Mouse (Mus musculus): ENCODE results near the gene Ghdc.

Ghdc gene

GRCm38 (mm10) chr11:100782568-100782967 lies 11.8 kb upstream of the Ghdc start:
- no peak for DNase-seq (ENCODE audit: inconsistent ontology term)

- no peak for DNase-seq (ENCODE audit: inconsistent ontology term)
Measured at GRCm38 (mm10) chr11:100781763-100782475, 11.2 kb upstream of the Ghdc start.

DNA sequence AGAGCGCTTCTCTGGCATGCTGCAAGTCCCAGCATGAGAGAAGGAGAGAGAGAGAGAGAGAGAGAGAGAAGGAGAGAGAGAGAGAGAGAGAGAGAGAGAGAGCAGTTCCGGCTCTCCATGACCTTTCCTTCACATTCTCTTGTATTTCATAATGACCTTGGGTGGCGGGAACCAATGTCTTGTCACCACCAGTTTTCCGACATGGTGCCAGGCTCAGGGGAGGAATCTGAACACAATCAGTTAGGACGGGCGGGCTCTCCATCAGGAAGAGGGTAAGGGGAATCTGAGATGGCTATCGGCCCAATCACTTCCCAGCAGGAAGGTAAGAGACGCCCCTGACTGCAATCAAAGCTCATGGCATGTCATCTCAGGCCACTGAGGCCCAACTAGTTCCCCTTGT lies 9.5 kb upstream of the Ghdc start:
- no peak for DNase-seq (ENCODE audit: inconsistent ontology term)

- no peak for DNase-seq (ENCODE audit: inconsistent ontology term)
Measured at GRCm38 (mm10) chr11:100778069-100778468, 7.3 kb upstream of the Ghdc start.

GRCm38 (mm10) chr11:100775921-100776320 lies 5.2 kb upstream of the Ghdc start:
- no peak for DNase-seq (ENCODE audit: inconsistent ontology term)

- DNase-seq (ENCODE audit: inconsistent ontology term): no peak
Measured at GRCm38 (mm10) chr11:100774261-100774660, 3.5 kb upstream of the Ghdc start.

DNA sequence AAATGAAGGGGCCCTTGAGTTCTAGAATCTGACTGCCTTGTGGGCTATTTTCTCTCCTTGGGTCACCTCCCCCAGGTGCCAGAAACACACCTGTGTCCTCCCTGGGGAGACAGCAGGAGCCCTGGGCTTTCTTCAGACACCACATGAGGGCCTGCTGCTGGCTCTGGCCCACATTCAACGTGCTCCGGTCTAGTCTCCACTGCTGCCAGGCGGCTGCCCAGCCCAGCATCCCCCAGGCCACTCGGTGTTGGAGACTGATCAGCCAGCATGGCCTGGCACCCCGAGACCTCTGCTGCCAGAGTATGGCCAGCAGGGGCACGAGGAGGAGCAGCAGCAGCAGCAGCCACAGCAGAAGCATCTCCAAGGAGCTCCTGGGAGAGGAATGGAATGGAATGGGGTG lies 777 bp downstream of the Ghdc start:
- no peak for DNase-seq (ENCODE audit: inconsistent ontology term)

GRCm38 (mm10) chr11:100767871-100768270 lies 2.9 kb downstream of the Ghdc start:
- no peak for DNase-seq (ENCODE audit: inconsistent ontology term)

GRCm38 (mm10) chr11:100766726-100767125 lies 4.0 kb downstream of the Ghdc start:
- no peak for DNase-seq (ENCODE audit: inconsistent ontology term)

DNA sequence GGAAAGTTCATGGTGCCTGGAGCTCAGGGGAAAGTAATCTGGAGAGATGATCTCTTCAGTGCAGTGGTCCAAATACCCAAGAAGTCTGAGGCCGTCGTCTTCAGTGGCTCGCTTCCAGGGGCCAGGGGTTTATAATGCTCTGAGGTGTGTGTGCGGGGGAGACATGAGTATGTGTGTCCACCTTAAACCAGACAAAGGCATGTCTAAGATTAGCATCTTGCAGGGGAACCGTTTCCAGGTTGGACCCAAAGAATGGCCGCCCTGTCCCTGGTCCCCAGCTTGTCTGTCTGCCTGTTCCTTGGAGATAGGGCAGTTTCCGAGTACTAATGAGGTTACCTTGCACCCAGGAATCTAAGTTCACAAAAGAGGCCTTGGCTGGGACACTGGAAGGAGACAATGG lies 7.9 kb downstream of the Ghdc start, which contains the start of gene Hcrt:
Hcrt (minus strand) TSS at position 101 of the 400 bp plus-strand sequence.
- no peak for DNase-seq (ENCODE audit: inconsistent ontology term)

DNA sequence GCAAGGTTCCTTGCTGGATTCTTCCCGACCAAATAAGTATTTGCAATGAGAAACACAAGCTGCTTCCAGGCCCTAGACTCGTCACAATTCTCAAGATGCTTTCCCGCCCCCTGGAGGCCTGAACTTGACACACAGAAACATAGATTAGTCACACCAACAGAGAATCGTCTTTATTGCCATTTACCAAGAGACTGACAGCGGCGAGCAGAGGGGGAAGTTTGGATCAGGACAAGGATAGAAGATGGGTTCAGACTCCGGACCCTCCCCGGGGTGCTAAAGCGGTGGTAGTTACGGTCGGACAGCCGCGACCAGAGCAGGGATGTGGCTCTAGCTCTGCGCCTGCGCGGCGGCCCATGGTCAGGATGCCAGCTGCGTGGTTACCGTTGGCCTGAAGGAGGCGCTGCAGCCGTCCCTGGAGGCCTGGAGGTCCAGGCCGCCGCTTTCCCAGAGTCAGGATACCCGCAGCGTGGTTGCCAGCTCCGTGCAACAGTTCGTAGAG lies 9.2 kb downstream of the Ghdc start:
- DNase-seq (ENCODE audit: inconsistent ontology term): peak; percentile 87

GRCm38 (mm10) chr11:100759611-100760233 lies 11.0 kb downstream of the Ghdc start, which contains the start of gene Kcnh4:
Gene Kcnh4, minus strand, starts transcription at chr11:100759942.
- peak; percentile 78 for DNase-seq (ENCODE audit: inconsistent ontology term)

- DNase-seq (ENCODE audit: inconsistent ontology term): peak; percentile 60
Measured at GRCm38 (mm10) chr11:100758707-100759610, 11.8 kb downstream of the Ghdc start.

- no peak for DNase-seq (ENCODE audit: inconsistent ontology term)
Measured at GRCm38 (mm10) chr11:100757566-100757965, 13.2 kb downstream of the Ghdc start.

GRCm38 (mm10) chr11:100756476-100756875 lies 14.3 kb downstream of the Ghdc start:
- DNase-seq (ENCODE audit: inconsistent ontology term): no peak

GRCm38 (mm10) chr11:100754693-100755057 lies 16.1 kb downstream of the Ghdc start:
- no peak for DNase-seq (ENCODE audit: inconsistent ontology term)

GRCm38 (mm10) chr11:100754021-100754692 lies 16.6 kb downstream of the Ghdc start:
- DNase-seq (ENCODE audit: inconsistent ontology term): no peak

- no peak for DNase-seq (ENCODE audit: inconsistent ontology term)
Measured at GRCm38 (mm10) chr11:100752294-100752693, 18.5 kb downstream of the Ghdc start.

GRCm38 (mm10) chr11:100750127-100750526 lies 20.6 kb downstream of the Ghdc start:
- no peak for DNase-seq (ENCODE audit: inconsistent ontology term)

- no peak for DNase-seq (ENCODE audit: inconsistent ontology term)
Measured at GRCm38 (mm10) chr11:100749469-100749868, 21.3 kb downstream of the Ghdc start.

DNA sequence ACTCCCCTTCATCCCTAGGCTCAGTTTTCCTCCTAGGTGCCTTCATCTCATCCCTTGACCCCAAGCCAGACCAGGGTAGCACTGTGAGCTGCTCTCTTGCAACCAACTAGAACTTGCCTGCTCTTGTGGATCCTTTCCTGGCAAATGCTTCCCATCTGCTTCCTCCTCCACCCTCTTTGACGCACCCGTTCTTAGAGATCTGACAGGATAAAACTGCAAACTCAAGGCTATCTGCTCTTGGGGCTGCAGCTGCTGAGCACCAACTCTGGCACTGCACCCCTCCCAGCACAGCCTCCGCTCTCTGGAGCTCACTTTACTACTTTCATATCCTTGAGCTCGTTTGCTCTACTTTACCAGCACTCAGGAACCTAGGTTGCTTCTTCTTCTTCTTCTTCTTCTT lies 22.1 kb downstream of the Ghdc start:
- DNase-seq (ENCODE audit: inconsistent ontology term): no peak

- no peak for DNase-seq (ENCODE audit: inconsistent ontology term)
Measured at GRCm38 (mm10) chr11:100747114-100747513, 23.6 kb downstream of the Ghdc start.
